Comparison of ENCODE assay signal across 16 mouse cellular contexts in genomic region chr13:44301215-44301614, GRCm38 (mm10).
"Had no signal": no experiment of that assay in that cellular context is flagged by ENCODE, and none has a peak within 500 bp of the region (broad histone marks: within the 10 kb centered on the region; RNA-seq: fewer than 3 reads in every experiment).

No protein-coding gene starts in this region.

- H3K4me1 ChIP-seq: lung, embryonic 15.5 days; midbrain, embryonic 12.5 days; midbrain, embryonic 15.5 days; neural tube, embryonic 13.5 days; neural tube, embryonic 15.5 days had no signal

- H3K27me3 ChIP-seq: lung, embryonic 15.5 days; megakaryocyte, embryonic 14.5 days; midbrain, embryonic 15.5 days; neural tube, embryonic 13.5 days; neural tube, embryonic 15.5 days had no signal

- H3K4me3 ChIP-seq: lung, embryonic 15.5 days; megakaryocyte, embryonic 14.5 days; midbrain, embryonic 12.5 days; midbrain, embryonic 15.5 days; neural tube, embryonic 13.5 days; neural tube, embryonic 15.5 days had no signal

- H3K36me3 ChIP-seq: lung, embryonic 15.5 days; midbrain, embryonic 12.5 days; midbrain, embryonic 15.5 days; neural tube, embryonic 13.5 days; neural tube, embryonic 15.5 days had no signal

- ATAC-seq: liver, postnatal 0 days; midbrain, embryonic 15.5 days had no signal

- H3K27ac ChIP-seq: lung, embryonic 15.5 days; macrophage; midbrain, embryonic 12.5 days; midbrain, embryonic 15.5 days; neural tube, embryonic 13.5 days; neural tube, embryonic 15.5 days had no signal

- DNase-seq: liver, postnatal 0 days; retina, postnatal 1 day; right cerebral cortex, adult 18-20 months; right cerebral cortex, postnatal 25 days; right cerebral cortex, postnatal 4 days; spleen, adult 18-20 months; thymus, adult 18-20 months; thymus, postnatal 14 days; thymus, postnatal 36 days had no signal
